Mouse (Mus musculus): Measurements from ENCODE around the gene Ces1d.
"Not testable (repeated sequence)": the region's sequence is repeated elsewhere in the genome, so short reads cannot be mapped to it uniquely, and the experiment has no call there.

The Ces1d gene

DNA sequence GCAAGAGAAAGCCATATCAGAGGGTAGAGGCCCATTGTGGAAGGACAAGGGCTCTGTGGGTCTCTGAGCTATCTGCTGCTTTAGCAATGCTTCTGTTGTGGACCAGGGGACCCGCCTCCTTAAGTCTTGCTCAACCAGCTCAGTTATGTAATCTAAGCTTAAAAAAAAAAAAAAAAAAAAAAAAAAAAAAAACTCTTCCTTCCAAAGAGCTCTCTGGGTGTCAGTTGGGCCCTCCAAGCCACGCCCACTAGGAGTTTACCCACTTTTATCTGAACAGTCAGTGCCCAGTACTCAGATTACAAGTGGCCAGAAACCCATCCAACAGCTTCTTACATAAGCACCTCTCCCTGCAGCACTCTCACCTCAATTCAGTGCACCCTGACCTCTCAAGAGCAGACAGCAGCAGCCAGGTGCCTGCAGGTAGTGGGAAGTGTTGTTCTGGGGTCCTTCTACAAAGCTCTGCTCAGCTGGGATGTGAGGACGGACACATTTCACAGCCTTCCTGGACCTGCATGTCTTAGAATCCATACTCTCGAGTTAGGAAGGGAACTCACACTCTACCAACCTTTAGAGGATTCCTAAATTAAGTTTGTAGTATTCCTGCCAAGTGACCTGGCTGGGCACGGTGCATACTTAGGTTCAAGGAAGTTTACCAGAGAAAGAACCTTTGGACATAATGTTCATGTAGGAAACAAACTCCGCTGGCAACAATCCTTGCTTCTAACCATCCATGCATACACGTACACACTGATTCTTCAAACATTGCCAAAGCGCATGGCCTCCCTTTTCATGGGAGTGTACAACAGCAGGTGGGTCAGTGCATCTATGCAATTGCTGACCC, at the start of gene Ces1d:
TSS of gene Ces1d (minus strand) at position 154 of the 841 bp plus-strand sequence.
- no peak for DNase-seq (ENCODE audit: low spot score)

- no peak for DNase-seq (ENCODE audit: low spot score)
These were observed 48.4 kb upstream of the Ces1d start for GRCm38 (mm10) chr8:93246057-93246456.

GRCm38 (mm10) chr8:93239884-93240283, 42.2 kb upstream of the Ces1d start:
- no peak for DNase-seq (ENCODE audit: low spot score)

- DNase-seq (ENCODE audit: low spot score): no peak
These were observed 38.0 kb upstream of the Ces1d start for GRCm38 (mm10) chr8:93235681-93236080.

DNA sequence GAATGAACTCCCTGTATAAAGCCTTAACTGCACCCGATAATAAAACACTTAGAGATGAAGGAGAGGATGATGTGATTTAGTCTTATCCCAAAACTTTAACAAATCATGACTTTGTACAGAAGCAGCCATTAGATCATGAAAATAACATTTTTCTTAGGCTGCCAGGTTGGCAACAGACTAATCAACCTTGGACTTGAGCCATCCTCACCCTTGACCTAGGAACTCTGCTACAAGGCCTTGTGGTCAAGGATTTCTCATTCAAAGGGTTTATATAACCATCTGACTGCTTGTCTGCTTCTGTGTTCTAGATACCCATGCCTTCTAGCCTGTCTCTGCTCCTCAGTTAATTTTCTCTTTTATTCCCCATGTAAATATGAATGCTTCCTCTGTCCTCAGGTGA, 37.1 kb upstream of the Ces1d start:
- DNase-seq (ENCODE audit: low spot score): no peak

DNA sequence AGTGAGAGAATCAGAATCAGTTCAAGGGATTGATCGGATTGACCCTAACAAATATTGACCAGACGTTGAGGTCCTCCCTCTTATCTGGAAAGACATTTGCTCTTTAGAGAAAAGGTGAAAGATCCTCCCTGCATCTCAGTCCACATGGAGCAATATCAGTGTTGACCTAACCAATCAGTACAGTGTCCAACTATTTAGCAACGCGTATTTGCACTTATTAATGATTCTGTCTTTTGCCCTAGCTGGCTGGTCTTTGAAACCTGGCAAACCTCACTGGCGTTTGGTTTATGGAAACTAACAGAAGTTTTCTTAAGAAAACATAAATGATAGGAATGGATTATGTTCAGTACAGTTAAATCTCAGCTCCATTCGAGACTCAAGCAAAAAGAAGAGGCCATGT, 36.4 kb upstream of the Ces1d start:
- DNase-seq (ENCODE audit: low spot score): no peak

DNA sequence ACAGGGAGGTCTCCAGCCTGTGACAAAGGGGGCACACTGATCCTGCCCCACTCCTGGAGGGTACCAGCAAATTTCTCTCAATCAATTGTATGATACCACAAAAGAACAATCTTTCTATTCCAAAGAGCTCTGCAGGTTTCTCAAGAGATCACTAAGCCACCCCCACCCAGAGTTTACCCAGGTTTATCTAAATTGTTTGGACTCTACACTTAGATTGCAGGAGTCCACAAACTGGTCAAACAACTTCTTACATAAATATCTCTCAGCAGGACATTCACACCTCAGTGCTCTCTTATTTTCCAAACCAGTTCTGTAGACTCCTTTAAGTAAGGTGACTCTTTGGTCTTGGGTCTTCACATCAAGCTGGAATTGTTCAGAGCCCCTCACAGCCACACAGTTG, 31.8 kb upstream of the Ces1d start, which contains the start of gene Ces1e:
TSS of gene Ces1e (minus strand) at position 174 of the 400 bp plus-strand sequence.
- no peak for DNase-seq (ENCODE audit: low spot score)

DNA sequence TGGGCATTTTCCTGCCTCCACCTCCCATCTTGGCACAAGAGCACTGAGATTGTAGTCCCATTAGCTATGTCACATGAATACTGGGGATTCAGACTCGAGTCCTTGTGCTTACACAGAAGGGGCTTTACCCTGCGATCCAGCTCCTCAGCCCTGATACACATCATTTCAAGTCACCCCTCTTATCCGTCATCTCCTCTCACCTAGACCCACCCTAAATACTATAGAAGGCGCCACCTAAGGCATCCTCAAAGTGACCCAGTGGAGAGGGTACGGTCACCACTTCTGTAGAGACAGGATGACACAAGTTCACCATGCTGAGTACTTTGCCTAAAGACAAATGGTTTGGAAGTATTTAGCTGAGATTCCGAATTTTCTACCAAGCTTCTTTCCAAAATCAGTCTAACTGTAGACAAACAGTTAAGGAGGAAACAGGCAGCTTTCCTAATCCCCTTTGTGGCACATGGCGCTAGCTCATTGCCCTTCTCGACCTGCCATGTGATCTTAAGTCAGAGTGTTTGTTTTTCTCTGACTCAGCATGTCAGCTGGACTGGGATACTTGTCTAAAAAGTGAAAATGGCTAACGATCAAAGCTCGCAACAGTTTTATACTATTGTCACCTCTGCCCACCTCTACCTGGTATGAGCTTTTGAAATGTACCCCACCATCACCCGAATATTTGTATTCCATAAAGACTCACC, 31.2 kb upstream of the Ces1d start:
- no peak for DNase-seq (ENCODE audit: low spot score)

DNA sequence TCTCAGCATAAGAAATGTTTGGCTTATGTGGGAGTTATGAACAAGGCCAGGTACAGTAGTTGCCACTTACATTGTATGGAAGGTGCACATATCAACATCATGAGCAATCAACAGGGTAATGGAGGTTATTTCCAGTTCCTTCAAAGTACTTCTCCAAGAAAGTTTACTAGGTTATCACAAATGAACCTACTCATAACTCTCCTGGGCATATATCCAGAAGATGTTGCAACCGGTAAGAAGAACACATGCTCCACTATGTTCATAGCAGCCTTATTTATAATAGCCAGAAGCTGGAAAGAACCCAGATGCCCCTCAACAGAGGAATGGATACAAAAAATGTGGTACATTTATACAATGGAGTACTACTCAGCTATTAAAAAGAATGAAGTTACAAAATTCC, 28.8 kb upstream of the Ces1d start:
- DNase-seq (ENCODE audit: low spot score): not testable (repeated sequence)

GRCm38 (mm10) chr8:93221896-93222295, 24.3 kb upstream of the Ces1d start:
- DNase-seq (ENCODE audit: low spot score): no peak

DNA sequence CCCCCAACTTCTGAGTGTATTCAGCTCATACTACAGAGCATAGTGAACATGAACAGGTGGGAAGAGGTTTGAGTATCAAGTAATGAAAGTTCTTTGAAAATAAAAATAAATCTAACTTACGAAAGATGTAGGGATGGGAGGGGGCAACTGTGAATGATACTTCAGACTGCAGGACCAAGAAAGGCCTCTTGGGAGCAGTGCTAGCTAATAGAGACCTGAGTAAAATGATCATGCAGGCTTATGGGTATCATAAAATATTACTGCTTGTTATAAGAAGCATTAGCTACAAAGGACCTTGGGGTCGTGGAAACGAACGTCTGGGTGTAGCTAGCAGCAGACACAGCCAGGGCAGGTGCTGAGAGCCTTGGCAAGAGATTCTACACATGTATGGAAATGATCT, 20.2 kb upstream of the Ces1d start:
- no peak for DNase-seq (ENCODE audit: low spot score)

- DNase-seq (ENCODE audit: low spot score): no peak
These were observed 19.7 kb upstream of the Ces1d start for GRCm38 (mm10) chr8:93217375-93217774.

GRCm38 (mm10) chr8:93211091-93211490, 13.5 kb upstream of the Ces1d start:
- no peak for DNase-seq (ENCODE audit: low spot score)

GRCm38 (mm10) chr8:93199146-93199545, 1.5 kb upstream of the Ces1d start:
- not testable (repeated sequence) for DNase-seq (ENCODE audit: low spot score)

- DNase-seq (ENCODE audit: low spot score): no peak
These were observed 1.2 kb downstream of the Ces1d start for GRCm38 (mm10) chr8:93196436-93196835.

GRCm38 (mm10) chr8:93180581-93181129, 17.0 kb downstream of the Ces1d start:
- no peak for DNase-seq (ENCODE audit: low spot score)

GRCm38 (mm10) chr8:93176593-93176992, 21.0 kb downstream of the Ces1d start:
- DNase-seq (ENCODE audit: low spot score): no peak

DNA sequence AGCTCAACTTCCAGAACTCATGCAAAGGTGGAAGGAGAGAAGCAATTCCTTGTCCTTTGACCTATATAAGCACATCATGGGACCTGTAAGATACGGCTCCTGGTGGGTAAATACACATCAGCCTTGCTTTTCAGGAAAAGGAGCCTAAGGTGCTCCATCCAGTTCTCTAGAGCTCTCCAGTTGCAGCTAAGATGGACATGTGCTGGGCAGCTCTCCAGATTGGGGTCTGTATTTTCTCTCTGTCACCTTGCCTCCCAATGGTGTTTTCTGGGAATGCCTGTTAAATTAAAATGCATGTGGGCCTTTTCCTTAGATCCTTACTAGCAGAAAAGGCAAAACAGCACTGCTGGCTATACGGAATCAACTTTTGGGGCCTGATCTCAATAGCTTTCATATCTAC, 23.1 kb downstream of the Ces1d start:
- DNase-seq (ENCODE audit: low spot score): no peak

- DNase-seq (ENCODE audit: low spot score): no peak
These were observed 25.6 kb downstream of the Ces1d start for GRCm38 (mm10) chr8:93171846-93172590.

DNA sequence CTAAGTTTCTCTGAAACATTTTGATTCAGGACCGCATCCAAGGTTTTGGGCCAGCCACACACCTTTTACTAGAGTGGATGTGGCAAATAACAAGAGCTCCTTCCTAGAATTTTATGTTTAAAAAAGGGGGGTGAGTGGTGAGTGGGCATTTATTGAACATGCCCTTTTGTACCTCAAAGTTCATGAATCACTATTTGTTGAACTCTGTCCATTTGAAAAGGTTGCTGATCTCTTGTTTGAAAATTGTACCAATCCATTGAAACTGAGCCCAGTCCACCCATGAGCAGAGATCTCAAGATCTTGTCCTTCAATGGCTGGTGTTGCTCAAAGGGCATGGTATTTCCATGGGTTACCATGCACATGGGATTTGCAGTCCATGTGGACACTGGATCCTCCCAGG, 34.3 kb downstream of the Ces1d start:
- no peak for DNase-seq (ENCODE audit: low spot score)

DNA sequence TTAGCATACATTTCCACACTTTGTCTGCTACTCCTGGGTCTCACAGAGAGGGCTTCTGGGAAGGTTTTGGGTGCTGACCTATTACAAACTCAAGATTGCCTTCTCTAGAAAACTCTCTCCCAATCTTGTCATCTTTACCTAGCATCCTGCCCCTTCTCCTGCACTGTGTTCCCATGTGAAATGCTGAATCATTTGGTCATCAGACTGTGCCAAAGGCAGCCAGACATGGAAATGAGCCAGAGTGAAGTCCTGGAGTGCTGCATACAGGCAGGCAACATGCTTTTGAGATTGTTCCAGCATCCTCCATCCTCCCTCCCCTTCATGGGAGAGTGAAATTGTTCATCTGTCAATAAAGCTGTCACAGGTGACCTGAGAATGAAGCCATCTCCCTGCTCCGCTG, 46.2 kb downstream of the Ces1d start:
- DNase-seq (ENCODE audit: low spot score): no peak

DNA sequence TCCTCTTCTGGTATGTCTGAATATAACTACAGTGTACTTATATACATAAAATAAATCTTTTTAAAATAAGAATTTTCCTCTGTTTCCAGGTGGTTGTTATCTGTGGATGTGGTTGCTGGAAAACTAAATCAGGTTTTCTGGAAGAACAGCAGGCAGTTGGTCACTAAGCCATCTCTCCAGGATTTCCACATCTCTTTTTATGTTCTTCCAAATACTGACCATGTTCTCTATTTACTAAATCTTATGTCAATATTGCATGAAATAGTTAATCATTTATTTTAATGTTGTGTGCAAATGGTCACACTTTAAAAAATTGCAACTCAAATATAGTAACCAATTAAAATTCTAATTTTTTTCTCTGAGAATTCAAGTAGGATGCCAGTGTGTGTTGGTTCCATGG, 50.3 kb downstream of the Ces1d start:
- no peak for DNase-seq (ENCODE audit: low spot score)
